Mouse (Mus musculus) common myeloid progenitor, adult 5-6 weeks (primary cell): ENCODE data around the gene Nudt16l1. TPM values are rescaled to one million over a fixed set of nuclear protein-coding genes. Genes with fewer than 3 reads are reported as not detected.
A peak's percentile ranks its signal among the peaks of the same experiment; 100 is the strongest.

Source experiments
- ATAC-seq: replicated peaks from 2 replicates; pipeline ENCODE4 v1.8.0; 2016; ENCODE audit warnings: low read depth, mild to moderate bottlenecking, moderate TSS enrichment, inconsistent platforms; ENCODE audit not compliant: poor library complexity, severe bottlenecking
- total RNA-seq: library from RNA; stranded (forward); fragments of 200-1000, 187-1606 nt; gene quantifications from 2 replicates; pipeline ENCODE4 v1.2.3, GENCODE M21; 2017

Gene Nudt16l1
- 11.5 and 17.5 TPM in 2 replicates for total RNA-seq

GRCm38 (mm10) chr16:4938461-4938860 lies at the start of gene Nudt16l1:
Gene Nudt16l1, plus strand, starts transcription at chr16:4938761.
- no peak for ATAC-seq

GRCm38 (mm10) chr16:4890201-4890709 lies 48.3 kb upstream of the Nudt16l1 start:
- no peak for ATAC-seq

GRCm38 (mm10) chr16:4892171-4892570 lies 46.4 kb upstream of the Nudt16l1 start:
- ATAC-seq, result no peak

GRCm38 (mm10) chr16:4894201-4894908 lies 44.2 kb upstream of the Nudt16l1 start:
- no peak for ATAC-seq

GRCm38 (mm10) chr16:4896249-4897027 lies 42.1 kb upstream of the Nudt16l1 start:
- peak; percentile 61 for ATAC-seq

DNA sequence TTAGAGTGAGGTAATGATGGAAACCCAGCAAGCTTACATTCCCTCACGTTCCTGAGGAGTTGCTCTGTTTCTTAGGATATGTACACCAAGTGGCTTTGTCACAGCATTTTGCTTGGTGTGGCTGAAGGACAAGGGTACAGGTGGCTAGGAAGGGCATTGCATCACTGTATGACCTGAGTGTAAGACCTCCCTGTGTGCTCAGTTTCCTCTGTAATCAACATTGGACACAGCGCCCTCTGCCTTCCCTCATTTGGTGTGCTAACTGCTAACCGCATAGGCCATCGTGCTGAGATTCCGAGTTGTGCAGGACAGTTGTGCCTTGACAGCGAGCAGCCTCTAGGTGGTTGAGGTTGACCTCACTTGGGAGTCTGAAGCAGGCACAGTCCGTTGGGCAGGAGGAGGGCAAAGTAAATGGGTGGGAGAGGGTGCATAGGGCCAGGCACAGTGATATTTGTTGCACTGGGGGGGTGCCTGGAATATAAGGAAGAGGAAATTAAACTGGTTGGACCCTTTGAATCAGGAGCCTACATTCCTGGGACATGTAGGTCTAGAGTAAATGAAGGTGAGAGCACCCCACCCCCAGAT lies 41.3 kb upstream of the Nudt16l1 start:
- ATAC-seq, result peak; percentile 13; the same call in 1 of the 2 replicates

DNA sequence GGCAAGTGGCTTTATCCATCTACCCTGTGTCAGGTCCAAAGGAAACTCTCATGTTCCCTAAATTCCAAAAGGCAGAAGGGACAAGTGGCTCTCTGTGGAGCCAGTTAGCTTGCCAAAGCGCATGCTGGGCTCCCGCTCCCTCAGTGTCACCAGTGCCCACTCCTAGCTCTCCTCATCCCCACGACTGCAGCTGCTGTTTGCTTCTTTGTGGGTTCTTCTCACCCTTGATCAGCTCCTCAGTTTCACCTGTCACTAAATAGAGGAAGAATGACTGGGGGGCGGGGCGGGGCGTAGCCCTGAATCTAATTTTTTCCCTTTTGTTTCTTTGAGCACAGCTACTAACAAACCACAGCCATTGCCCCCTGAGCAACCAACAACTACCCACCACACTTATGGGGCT lies 39.7 kb upstream of the Nudt16l1 start:
- 0 out of 2 replicates have a peak, but pooled peaks have one; percentile 17 for ATAC-seq

DNA sequence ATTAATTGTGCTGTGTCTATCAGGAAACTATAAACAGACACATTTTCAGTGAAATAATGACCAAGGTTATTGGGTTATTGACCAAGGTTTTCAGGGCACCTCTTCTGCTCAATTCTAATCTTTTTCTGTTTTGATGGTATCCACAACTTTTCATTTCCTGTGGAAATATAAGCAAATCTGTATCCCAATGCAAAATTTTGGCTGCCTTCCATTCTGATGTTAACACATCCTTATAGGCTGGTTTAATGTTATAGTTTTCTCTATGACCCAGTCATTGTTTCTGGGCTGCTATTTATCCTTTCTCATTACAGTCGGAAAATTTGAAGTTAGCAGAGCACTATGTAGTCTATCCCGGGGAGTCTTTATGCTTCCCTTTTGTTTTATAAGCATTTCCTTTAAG lies 38.9 kb upstream of the Nudt16l1 start:
- ATAC-seq, result no peak

GRCm38 (mm10) chr16:4901167-4901566 lies 37.4 kb upstream of the Nudt16l1 start:
- ATAC-seq, result no peak

- ATAC-seq, result 0 out of 2 replicates have a peak, but pooled peaks have one; percentile 50
These were observed 36.2 kb upstream of the Nudt16l1 start for GRCm38 (mm10) chr16:4902390-4902789.

DNA sequence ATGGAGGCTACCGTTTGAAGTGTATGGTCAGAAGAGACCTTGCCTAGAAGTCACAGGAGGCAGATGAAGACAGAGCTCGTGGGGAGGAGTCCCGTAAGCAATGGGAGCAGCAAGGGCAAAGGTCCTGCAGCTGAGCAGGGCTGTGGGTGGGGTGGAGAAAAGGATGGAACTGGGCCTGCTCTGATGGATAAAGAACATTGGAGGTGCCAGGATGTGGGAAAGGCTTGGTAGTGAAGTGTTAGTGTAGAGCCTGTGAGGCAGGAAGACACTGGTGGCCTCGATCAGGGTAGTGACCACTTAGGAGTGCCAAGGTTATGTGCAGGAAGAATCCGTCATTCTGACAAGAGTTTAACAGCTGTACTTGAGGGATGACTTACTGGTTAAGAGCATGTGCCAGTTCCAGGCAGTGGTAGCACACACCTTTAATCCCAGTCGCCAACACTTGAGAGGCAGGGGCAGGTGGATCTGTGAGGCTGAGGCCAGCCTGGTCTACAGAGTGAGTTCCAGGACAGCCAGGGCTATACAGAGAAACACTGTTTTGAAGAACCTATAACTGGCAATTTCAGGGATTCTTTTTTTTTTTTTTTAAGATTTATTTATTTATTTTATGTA lies 35.0 kb upstream of the Nudt16l1 start:
- no peak for ATAC-seq

DNA sequence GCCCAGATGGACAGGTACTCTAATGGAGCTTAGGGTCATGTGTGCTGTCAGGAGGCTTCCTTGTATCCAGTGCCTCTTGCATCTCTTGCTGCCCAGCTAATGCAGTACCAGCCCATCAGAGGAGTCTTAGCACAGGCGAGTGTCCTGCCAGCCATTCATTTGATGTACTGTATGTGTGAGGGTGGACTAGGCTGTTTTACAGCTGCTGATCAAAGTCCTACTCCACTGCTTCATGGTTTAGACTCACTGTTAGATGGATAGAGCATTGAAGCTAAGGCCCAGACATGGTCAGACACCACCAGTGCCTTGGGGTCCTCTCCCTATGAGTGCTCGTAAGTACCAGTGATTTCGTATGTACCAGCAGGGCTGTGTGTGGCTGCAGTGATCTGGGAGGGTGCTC lies 33.7 kb upstream of the Nudt16l1 start:
- no peak for ATAC-seq

DNA sequence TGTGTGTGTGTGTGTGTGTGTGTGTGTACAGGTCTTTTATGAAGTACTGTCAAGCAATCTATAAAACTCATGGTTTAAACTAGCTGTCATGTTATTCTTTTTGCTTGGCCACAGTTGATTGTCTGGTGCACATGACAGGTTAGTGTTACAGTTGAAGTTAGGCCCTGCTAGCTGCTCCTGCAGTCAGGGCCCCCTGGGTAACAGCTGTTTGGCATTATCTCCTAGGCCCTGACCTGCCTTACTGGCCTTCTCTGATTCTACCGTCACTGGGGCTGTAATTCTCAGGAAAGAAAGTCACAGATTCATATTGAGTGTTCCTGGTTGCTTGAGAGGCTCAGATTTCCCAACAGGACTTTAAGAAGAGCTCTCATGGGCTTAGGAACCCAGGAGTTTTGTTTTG lies 33.0 kb upstream of the Nudt16l1 start:
- no peak for ATAC-seq

DNA sequence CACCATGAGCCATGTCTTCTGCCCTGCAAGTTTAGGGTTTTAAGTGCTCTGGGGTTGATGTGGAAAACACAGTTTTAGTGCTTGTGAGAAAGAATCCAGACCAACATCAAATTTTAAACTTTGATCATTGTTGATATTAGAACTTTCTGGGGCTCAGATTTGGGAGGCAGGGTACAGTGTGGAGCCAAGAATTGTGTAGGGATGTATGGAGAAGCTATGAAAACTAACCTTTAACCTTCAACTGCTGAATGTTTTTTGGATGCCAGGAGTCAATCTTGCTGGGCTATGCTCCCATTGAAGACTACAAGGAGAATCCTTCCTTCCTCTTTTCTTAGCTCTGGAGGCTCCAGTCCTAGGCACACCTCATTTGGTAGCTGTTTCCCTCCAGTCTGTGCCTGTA lies 32.0 kb upstream of the Nudt16l1 start:
- ATAC-seq, result no peak

DNA sequence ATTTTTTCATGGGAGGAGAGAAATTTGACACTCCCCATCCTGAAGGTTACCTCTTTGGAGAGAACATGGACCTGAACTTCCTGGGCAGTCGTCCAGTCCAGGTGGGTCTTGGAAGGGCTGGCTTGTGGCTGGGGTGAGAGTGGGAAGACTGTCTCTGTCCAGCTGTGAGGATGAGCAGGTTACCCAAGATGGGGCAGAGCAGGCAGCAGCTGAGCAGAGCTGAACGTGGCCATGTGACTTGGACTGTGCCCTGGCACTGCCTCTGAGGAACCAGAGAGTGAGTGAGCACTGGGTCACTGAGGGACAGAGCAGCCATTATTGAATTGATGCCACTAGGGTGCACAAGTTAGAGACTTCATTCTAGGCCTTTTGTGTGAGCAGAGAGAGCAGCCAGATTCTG lies 31.2 kb upstream of the Nudt16l1 start:
- no peak for ATAC-seq

DNA sequence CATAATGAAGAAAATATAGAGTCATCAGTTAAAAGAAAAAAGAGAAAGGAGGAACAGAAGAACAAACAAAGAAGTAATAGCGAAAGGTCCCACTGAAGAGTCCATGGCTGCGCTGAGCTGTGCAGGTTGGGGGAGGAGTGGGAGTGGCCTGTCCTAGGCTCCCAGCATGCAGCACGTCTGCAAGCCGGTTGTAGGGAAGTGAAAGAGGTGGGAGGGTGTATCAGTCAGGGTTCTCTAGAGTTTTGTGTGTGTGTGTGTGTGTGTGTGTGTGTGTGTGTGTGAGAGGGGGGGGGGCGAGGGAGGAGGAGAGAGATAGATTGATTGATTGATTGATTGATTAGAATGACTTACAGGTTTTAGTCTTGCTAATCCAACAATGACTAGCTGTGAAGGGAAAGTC lies 30.6 kb upstream of the Nudt16l1 start:
- peak; percentile 91 for ATAC-seq

DNA sequence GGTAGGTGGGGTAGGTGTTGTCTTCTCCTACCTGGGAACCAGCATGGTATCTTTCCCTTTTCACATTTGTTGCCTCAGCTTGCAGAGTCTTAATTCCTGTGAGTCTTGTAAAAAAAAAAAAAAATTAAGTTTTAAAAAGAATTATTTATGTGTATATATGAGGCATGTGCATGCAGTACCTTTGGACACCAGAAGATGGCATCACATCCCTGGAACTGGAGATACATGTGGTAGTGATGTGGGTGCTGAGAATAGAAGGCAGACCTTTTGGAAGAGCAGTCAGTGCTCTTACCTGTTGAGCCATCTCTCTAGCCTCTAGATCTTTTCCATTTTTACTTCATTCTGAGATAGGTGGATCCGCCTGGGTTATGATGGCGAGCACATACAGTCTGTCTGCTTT lies 28.8 kb upstream of the Nudt16l1 start:
- ATAC-seq, result no peak

DNA sequence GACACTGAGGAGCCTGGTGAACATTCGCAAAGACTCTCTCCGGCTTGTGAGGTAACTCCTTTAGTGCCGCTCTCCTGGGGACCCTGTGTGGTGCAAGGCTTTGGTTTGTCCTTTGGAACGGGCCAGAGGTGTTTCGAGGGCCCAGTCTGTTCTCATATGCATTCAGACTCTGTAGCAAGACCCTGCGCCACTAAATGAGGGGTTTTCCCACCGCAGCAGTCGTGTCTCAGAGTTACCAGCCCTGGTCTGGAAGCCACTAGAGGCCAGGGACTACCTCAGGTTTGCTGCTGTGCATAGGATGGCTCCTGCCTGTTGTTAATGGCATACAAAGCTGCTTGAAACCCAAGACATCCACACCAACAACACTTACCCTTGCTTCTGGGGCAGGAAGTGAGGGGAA lies 27.8 kb upstream of the Nudt16l1 start:
- ATAC-seq, result no peak

- ATAC-seq, result no peak
These were observed 26.4 kb upstream of the Nudt16l1 start for GRCm38 (mm10) chr16:4912074-4912648.
